Comparison of ENCODE assay signal across 8 mouse cellular contexts in genomic region chr9:46014251-46014681, GRCm38 (mm10). TPM values are rescaled to one million over a fixed set of nuclear protein-coding genes. Genes with fewer than 3 reads are reported as not detected.
DNase-seq lines count a peak whose midpoint lies in the region; ATAC-seq and TF ChIP-seq lines count a peak whose summit lies in the region.

No protein-coding gene starts in this region.

- WGBS in liver, embryonic 14.5 days (ENCODE audit: insufficient replicate concordance) = under 1% methylated on average over 10 of the region's 10 CpGs
- WGBS in stomach, postnatal 0 days = 6% methylated on average over 10 of the region's 10 CpGs

- H3K9ac ChIP-seq in liver, embryonic 14.5 days (replicated peaks) = peak overlapping the region; percentile 54
- H3K9ac ChIP-seq in stomach, postnatal 0 days (ENCODE audit: low read length) = peak overlapping the region; percentile 36; the same call in 1 of the 2 replicates

- H3K9me3 ChIP-seq in liver, embryonic 14.5 days (ENCODE audit: control insufficient read depth, low read length) = no peaks in the 10 kb centered on the region
- H3K9me3 ChIP-seq in stomach, postnatal 0 days (ENCODE audit: control insufficient read depth, low read length) = no peaks in the 10 kb centered on the region

- peak overlapping the region; percentile 78 for H3K4me2 ChIP-seq in liver, embryonic 14.5 days (ENCODE audit: low read depth)
- H3K4me2 ChIP-seq in stomach, postnatal 0 days (replicated peaks; ENCODE audit: low read depth) = peak overlapping the region; percentile 79

- peak overlapping the region; percentile 18 for H3K27ac ChIP-seq in testis, adult 2 months (ENCODE audit: control insufficient read depth, insufficient read depth, low read depth, low read length)
- H3K27ac ChIP-seq in liver, embryonic 14.5 days = peak overlapping the region; percentile 36
- H3K27ac ChIP-seq in stomach, postnatal 0 days (replicated peaks) = peak overlapping the region; percentile 96

- H3K4me3 ChIP-seq in testis, adult 2 months (ENCODE audit: control insufficient read depth, low read depth, low read length) = peak overlapping the region; percentile 80
- H3K4me3 ChIP-seq in liver, embryonic 14.5 days (ENCODE audit: insufficient read depth in 1 of 2, low read depth in 2 of 2, low read length in 2 of 2) = peak overlapping the region; percentile 42 to 72
- H3K4me3 ChIP-seq in stomach, postnatal 0 days (ENCODE audit: low read depth, low read length) = peak overlapping the region; percentile 98

- TF ChIP-seq CTCF in testis, adult 2 months (IDR thresholded peaks at IDR 0.05; ENCODE audit: control insufficient read depth, insufficient read depth, insufficient replicate concordance, low read depth, low read length) = no peak
- peak; percentile 62 for TF ChIP-seq CTCF in liver, embryonic 14.5 days (IDR thresholded peaks at IDR 0.05; ENCODE audit: low read depth)
- TF ChIP-seq CTCF in stomach, postnatal 0 days (IDR thresholded peaks at IDR 0.05; ENCODE audit: low read depth) = peak; percentile 57

- H3K4me1 ChIP-seq in testis, adult 2 months (ENCODE audit: control insufficient read depth, insufficient read depth, low read length) = peaks cover 19% of the 10 kb centered on the region
- peaks cover 16 to 37% of the 10 kb centered on the region in 2 experiments for H3K4me1 ChIP-seq in liver, embryonic 14.5 days (replicated peaks; ENCODE audit: control insufficient read depth in 2 of 2, insufficient read depth in 2 of 2, low read length in 1 of 2)
- peaks cover 3% of the 10 kb centered on the region for H3K4me1 ChIP-seq in stomach, postnatal 0 days (replicated peaks; ENCODE audit: control insufficient read depth, insufficient read depth)

- no peaks in the 10 kb centered on the region for H3K27me3 ChIP-seq in testis, adult 2 months (ENCODE audit: control insufficient read depth, insufficient read depth, low read length)
- H3K27me3 ChIP-seq in liver, embryonic 14.5 days (ENCODE audit: control insufficient read depth, insufficient read depth, low read length) = no peaks in the 10 kb centered on the region
- H3K27me3 ChIP-seq in stomach, postnatal 0 days (ENCODE audit: control insufficient read depth, insufficient read depth, low read length) = no peaks in the 10 kb centered on the region

- TF ChIP-seq EP300 in liver, embryonic 14.5 days (IDR thresholded peaks at IDR 0.05; ENCODE audit: low read depth) = no peak
- TF ChIP-seq EP300 in stomach, postnatal 0 days (optimal IDR thresholded peaks at IDR 0.05) = no peak

- no peak for TF ChIP-seq POLR2A in testis, adult 2 months (IDR thresholded peaks at IDR 0.05; ENCODE audit: control insufficient read depth, low read depth, low read length)

- H3K36me3 ChIP-seq in testis, adult 2 months (ENCODE audit: control insufficient read depth, insufficient read depth, low read length) = no peaks in the 10 kb centered on the region; the same call in 1 of the 2 replicates
- H3K36me3 ChIP-seq in liver, embryonic 14.5 days (replicated peaks; ENCODE audit: control insufficient read depth, insufficient read depth, low read depth) = no peaks in the 10 kb centered on the region; the same call in 1 of the 2 replicates
- H3K36me3 ChIP-seq in stomach, postnatal 0 days (ENCODE audit: control insufficient read depth, insufficient read depth, low read length) = no peaks in the 10 kb centered on the region

- ATAC-seq in liver, embryonic 14.5 days (ENCODE audit: insufficient read depth) = no peak
- no peak for ATAC-seq in stomach, postnatal 0 days (ENCODE audit: low FRiP score, low TSS enrichment)

- no peak for DNase-seq in testis, postnatal 14 days (ENCODE audit: low spot score)
- DNase-seq in embryo, embryonic 10 days (ENCODE audit: low spot score) = peak; percentile 74
- DNase-seq in heart, adult 9 months (ENCODE audit: low spot score in 2 of 2) = peak; percentile 54 to 60
- DNase-seq in kidney, adult 8-10 months = peak; percentile 44 to 57
- DNase-seq in liver, embryonic 14.5 days (ENCODE audit: low read depth in 3 of 3, low spot score in 3 of 3) = no peak
- DNase-seq in naive thymus-derived CD4-positive, alpha-beta T cell, adult 2 months (ENCODE audit: low read depth) = peak; percentile 59
- peak; percentile 57 for DNase-seq in stomach, postnatal 0 days (ENCODE audit: low spot score)

RNA-seq across cellular contexts. Expression of gene Sik3, which starts 1.6 kb away (rescaled TPM):
- 30.1 and 30.4 TPM in 2 replicates for polyA plus RNA-seq in testis, adult 2 months (2012; rRNA removed)
- 3.0 and 4.1 TPM in 2 replicates for polyA plus RNA-seq in liver, embryonic 14.5 days (2012; rRNA removed)
- 2.1 and 2.4 TPM in 2 replicates for polyA plus RNA-seq in liver, embryonic 14.5 days (2014; fragmentation: Nextera tagmentation; extraction: Ambion mirVana)
- 6.6 and 6.8 TPM in 2 replicates for polyA plus RNA-seq in stomach, postnatal 0 days (2015; fragmentation: Nextera tagmentation; extraction: Ambion mirVana)

RNA-seq across cellular contexts. Expression of gene Pafah1b2, which starts 1.8 kb away (rescaled TPM):
- polyA plus RNA-seq in testis, adult 2 months (2012; rRNA removed) = 210 and 246 TPM in 2 replicates
- polyA plus RNA-seq in liver, embryonic 14.5 days (2012; rRNA removed) = 13.2 and 23.1 TPM in 2 replicates
- polyA plus RNA-seq in liver, embryonic 14.5 days (2014; fragmentation: Nextera tagmentation; extraction: Ambion mirVana) = 59.6 and 65.6 TPM in 2 replicates
- 70.8 and 79.0 TPM in 2 replicates for polyA plus RNA-seq in stomach, postnatal 0 days (2015; fragmentation: Nextera tagmentation; extraction: Ambion mirVana)

RNA-seq across cellular contexts. Expression of gene Sidt2, which starts 59.2 kb away (rescaled TPM):
- polyA plus RNA-seq in testis, adult 2 months (2012; rRNA removed) = 350 and 414 TPM in 2 replicates
- polyA plus RNA-seq in liver, embryonic 14.5 days (2012; rRNA removed) = 20.4 and 26.8 TPM in 2 replicates
- 11.6 and 16.5 TPM in 2 replicates for polyA plus RNA-seq in liver, embryonic 14.5 days (2014; fragmentation: Nextera tagmentation; extraction: Ambion mirVana)
- 41.0 and 46.1 TPM in 2 replicates for polyA plus RNA-seq in stomach, postnatal 0 days (2015; fragmentation: Nextera tagmentation; extraction: Ambion mirVana)

Comparison
In these comparisons a context has a peak if more than half of its experiments do, and no peak if none do; other contexts are left out.
1. H3K27ac ChIP-seq: peak in every context shown above with its lines; median percentile 96 in stomach, postnatal 0 days; 36 in liver, embryonic 14.5 days; 18 in testis, adult 2 months.
2. DNase-seq: peak in embryo, embryonic 10 days (single experiment), heart, adult 9 months (2 of 2), kidney, adult 8-10 months (2 of 2), naive thymus-derived CD4-positive, alpha-beta T cell, adult 2 months (single experiment) and stomach, postnatal 0 days (single experiment); none in testis, postnatal 14 days (single experiment) and liver, embryonic 14.5 days (0 of 3).
3. Peak in every context shown above with its lines, with median percentiles within 50 percentile points of each other: H3K4me3 ChIP-seq.